Mouse (Mus musculus) spleen, postnatal 10 days (tissue): ENCODE results near the gene Fcho2.

ENCODE experiments used
- DNase-seq, 2 experiments: peaks; one replicate each; pipeline ENCODE4 v3.0.0; 2021 to 2022; ENCODE audit warnings: low spot score in 2 of 2

The Fcho2 gene

DNA sequence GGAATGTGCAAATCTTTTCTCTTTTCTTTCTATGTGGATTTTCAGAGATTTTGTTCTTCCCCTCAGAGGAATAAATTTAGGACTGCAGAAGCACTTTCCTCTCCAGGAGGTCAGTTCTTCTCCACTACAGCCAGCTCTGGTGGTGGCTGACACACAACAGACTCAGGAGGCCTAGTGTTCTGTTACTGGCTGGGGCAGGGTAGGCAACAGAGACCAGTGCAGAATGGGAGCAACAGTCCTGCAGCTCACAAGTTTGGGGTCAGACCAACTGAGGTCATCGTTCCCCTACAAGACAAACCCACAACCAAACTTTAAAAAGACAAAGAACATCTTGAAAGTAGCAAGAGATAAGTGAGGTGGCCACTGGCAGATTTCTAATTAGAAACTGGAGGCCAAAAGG is 104.6 kb downstream of the Fcho2 start:
- DNase-seq = no peak

DNA sequence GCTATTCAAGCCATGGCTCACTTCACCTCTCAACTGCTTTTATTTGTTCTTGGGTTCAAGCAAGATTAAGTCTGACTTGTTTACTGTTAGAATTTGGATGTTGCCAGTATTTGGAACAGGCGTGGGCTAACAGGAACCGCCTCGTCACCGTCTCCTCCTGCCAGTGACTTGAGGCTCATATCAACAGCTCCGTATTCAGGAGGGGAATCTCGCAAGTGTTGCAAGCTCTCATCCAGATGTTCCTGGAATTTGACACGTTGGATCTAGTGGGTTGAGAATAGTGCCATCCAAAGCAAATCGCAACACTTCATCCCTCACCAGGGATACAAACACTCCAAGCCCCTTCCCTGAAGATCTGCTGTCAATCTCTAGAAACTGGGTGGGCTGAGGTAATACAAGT is 105.0 kb downstream of the Fcho2 start:
- DNase-seq = no peak

DNA sequence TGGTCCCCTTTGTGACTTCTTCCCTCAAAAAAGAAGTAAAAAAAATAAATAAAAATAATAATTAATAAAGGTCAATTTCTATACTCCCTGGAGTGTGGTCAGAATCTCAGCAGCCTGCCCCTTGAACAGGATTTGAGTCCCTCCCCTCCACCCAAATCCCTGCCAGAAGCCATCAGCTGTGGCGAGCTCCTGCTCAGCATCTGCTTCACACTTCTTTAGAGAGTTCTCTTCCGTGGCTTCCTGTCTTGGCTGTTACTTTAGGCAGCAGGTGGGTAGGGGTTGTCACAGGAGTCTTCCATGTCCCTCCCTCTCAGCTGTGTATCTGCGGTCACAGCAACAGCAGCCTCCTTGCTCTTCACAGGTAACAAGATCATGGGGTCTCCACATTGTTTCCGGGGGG is 109.7 kb downstream of the Fcho2 start:
- DNase-seq = no peak

DNA sequence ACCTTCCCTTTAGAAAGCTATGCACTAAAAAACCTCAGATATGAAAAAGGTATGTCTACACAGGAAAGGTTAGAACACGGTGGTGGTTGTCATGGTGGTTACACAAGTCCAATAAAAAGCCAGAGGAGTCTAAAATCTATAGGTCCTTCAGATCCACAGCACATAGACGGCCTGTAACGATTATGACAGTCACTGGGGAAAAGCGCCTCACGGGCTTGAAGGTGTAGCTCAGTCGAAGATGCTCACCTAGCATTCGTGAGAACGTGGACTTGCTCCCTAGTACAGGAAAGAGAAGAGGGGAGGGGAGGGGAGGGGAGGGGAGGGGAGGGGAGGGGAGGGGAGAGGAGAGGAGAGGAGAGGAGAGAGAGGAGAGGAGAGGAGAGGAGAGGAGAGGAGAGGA is 111.5 kb downstream of the Fcho2 start:
- no peak for DNase-seq

DNA sequence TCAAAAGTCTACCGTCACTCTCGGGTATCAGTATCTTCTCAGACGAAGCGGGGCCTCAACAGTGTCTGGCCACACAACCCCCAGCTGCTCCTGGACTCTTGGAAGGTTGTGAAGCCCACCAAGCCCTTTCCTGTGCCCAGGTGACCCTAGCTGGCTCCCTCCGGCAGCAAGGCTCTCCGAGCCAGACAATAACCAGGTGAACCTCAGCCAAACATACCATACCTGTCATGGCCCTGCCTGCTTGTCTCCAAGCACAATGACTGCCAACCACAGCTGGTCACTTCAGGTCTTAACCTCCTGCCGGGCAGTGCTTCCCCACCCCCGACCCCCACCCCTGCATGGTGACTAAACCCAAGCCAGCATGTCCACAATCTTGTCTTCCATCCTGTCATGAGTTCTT is 112.9 kb downstream of the Fcho2 start:
- no peak for DNase-seq

- DNase-seq = no peak
These were observed 114.0 kb downstream of the Fcho2 start for GRCm38 (mm10) chr13:98701309-98701675.

GRCm38 (mm10) chr13:98700661-98701308 is 114.5 kb downstream of the Fcho2 start:
- DNase-seq = peak in 1 of 2 experiments; percentile 8

DNA sequence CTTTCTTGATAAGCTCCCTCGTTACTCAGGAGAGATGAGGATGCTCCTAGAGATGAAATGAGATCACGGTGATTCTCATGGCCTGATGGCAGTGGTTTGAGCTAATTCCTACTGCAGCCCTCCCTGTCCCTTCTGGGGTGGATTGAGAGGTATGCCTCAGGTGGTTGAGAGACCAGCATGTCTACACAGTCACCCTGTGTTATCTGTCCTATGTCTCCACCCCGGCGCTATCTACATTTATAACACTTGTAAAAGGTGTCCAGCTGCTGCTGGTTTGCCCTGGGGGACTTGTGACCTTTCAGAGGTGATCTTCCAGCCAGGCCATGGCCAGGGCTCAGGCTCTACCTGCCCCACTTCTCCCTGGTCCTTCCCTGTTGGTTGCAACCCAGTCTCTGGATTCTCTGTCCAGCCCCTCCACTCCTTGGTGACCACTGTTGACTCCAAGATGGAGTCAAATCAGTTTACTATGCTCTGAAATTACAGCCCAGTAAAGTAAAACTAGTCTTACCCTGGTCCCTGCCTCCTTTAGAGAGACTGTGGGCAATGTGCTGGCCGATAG is 115.2 kb downstream of the Fcho2 start:
- DNase-seq = peak in 1 of 2 experiments; percentile 4

DNA sequence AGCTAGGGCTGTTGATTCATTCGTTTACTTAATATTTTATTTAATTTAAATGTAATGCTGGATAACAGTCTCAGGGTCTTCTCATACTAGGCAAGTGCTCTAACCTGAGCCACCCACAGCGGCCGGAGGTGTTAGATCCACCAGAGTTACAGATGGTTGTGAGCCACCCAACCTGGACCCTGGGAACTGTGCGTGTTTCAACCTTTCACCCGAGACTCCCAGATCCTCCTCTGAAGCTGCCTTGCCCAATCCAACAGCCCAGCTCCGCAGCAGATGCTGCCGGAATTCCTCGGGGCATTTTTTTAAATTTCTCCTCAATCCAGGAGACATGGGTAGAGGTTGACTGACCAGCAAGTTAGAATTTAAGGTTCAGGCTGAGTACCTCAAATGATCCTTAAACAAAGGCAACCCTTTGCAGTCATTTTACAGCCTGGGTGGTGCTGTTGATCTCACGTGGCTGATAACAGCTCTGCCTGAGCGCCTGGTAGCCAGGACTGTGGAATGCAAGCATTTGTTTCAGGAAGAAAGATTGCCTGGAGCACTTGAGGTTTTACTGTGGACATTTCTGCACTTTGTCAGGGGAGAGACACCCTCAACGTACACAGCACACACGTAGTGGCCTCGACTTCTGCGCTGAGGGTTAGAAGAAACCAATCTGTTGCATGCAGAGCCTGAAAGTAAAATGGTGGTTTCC is 116.1 kb downstream of the Fcho2 start:
- no peak for DNase-seq

GRCm38 (mm10) chr13:98696716-98697115 is 118.5 kb downstream of the Fcho2 start:
- no peak for DNase-seq

DNA sequence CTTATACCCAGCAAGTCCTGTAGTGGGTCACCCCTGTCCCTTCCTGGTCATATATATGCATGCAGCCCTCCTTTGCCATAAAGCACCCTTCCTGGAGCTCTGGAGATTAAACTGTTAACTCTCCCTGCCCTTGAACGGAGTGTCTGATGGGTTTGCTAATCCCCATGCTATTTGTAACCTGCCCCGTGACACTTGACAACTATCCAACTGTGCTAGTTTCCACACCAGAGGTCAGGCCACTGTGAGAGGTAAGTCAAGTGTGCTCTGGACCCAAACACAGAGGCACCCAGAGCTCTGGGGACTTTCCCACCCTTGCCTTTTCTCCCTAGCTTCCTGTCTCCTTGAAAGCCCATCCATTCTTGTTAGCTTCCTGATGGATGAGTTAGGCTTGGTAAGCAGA is 119.7 kb downstream of the Fcho2 start:
- no peak for DNase-seq

DNA sequence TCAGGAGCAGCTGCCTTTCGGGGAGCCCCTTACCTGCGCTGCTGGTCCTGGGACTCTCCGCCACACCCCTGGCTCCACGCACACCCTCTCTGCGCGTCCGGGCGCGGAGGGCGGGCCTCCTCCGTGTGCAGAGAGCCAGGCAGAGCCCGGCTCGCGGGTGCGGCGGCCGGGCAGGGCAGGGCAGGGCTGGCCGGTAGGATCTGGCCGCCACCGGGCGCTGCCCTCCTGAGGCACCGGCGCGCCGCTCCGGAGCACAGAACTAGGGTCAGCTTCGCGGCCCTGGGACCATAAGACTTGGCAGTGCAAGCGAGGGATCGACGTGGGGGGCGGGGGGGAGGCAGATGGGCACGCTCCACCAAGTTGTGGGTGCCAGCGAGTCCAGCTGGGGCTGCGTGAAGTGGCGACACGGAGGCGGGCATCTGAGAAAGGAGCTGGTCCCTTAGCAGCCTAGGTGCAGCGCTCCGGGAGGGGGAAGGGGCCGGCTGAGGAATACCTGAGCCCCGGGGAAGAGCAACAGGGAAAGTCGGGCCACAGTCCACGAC is 120.4 kb downstream of the Fcho2 start, which contains the start of gene Tmem171:
TSS of gene Tmem171 (minus strand) at position 62 of the 542 bp plus-strand sequence.
- no peak for DNase-seq

DNA sequence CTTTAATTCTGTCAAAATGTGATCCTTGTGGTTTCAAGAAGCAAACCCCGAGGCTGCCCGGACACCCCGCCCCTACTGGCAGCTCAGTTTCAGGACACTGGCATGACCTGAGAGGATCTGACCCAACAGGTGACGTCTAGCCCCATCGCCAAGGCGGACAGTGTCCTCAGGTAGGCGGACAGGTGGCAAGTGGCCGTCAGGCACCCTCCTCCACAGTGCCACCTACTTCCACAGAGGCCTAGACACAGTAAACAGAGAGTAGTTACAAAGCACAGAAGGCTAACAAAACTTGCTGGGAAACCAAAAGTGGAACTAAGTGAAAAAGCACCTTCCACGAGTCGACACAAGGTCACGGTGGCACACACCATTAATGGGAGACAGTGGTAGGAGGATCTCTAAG is 121.9 kb downstream of the Fcho2 start:
- DNase-seq = no peak

DNA sequence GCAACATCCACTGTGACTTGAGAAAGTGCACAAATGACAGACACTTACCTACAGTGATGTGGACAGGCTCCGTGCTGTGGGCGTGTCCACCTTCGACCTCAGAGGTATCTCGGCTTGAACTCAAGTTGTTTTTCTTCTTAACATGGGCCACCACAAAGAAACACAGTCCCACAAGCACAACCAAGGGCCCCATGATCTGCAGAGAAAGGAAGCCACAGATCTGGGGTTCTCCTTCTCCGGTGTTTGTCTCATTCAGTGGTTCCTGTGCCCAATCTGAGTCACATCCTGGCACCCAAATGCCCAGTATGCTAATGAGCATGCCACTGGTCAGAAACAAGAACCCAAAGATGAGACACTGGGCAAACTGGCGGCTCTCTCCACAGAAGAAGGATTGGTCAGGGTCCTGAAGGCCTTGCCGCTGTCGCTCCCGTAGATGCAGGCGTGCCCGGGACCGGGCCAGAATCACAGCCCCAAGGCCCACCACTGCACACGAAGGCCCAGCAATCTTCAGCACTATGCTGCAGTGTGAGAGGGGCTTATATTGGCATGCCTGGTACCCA is 123.2 kb downstream of the Fcho2 start:
- no peak for DNase-seq

- no peak for DNase-seq
These were observed 124.4 kb downstream of the Fcho2 start for GRCm38 (mm10) chr13:98690886-98691285.

GRCm38 (mm10) chr13:98689605-98690290 is 125.5 kb downstream of the Fcho2 start:
- DNase-seq = no peak

DNA sequence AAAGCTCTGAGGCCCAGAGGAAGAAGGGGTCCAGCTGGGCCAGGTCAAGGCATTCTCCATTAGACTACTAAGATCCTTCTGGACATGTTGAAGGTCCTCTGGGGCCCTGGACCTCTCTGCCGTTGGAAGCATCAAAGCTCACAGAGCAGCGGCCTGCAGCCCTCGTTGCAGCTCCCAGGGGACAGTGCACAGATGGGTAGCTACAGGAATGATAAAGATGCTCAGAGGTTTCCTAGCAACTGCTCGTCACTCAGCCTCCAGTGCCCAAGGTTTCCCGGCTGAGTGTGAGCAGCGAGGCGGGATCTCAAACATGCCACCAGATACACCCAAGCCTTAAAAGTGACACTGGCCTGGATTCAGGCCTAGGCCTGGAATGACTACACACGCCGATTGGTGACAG is 127.3 kb downstream of the Fcho2 start:
- no peak for DNase-seq

DNA sequence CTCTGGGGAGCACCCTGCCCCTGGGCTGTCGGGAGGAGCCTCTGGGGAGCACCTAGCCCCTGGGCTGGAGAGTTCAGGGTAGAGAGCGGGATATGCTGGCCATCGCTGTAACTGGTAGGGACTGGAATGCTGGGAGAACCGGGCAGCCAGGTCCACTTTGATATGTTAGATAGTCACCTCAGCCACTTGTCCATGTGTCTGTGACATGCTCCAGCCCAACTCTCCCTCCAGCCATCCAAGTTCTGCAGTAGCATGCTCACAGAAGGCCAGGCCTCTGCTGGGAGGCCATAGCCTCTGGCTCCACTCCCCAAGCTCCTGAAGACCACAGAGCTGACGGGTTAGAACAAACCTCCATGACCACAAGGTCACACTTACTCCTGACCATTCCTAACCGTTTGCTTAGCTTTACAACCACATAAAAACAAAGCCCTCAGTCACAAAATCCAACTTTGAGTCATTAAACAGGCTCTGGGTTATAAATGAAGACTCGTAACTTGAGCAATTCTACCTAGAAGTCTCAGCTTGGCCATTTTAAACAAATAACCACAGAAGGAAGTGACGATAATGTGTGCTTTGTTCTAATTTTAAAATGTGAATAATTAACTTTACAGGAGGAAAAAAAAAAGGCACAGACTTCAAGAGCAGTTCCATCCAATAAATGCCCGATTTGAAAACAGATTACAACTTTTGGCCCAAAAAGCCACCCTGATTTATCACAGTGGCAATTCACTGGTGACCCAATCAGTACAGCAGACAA is 130.9 kb downstream of the Fcho2 start:
- DNase-seq = no peak

DNA sequence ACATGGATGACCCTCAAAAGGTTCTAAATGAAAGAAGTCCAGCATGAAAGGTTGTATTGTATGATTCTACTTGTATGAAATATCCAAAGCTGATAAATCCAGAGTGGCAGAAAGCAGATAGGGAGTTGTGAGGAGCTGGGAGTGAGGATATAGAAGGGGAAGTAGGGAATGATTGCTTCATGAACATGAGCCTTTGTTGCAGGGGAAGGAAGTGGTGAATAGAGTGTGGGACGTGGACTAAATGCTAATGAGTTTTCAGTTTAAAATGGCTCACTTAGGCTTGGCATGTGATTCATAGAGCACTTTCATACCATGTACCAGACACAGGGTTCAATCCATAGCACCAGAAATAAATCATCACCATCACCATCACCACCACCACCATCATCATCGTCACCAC is 131.8 kb downstream of the Fcho2 start:
- no peak for DNase-seq

DNA sequence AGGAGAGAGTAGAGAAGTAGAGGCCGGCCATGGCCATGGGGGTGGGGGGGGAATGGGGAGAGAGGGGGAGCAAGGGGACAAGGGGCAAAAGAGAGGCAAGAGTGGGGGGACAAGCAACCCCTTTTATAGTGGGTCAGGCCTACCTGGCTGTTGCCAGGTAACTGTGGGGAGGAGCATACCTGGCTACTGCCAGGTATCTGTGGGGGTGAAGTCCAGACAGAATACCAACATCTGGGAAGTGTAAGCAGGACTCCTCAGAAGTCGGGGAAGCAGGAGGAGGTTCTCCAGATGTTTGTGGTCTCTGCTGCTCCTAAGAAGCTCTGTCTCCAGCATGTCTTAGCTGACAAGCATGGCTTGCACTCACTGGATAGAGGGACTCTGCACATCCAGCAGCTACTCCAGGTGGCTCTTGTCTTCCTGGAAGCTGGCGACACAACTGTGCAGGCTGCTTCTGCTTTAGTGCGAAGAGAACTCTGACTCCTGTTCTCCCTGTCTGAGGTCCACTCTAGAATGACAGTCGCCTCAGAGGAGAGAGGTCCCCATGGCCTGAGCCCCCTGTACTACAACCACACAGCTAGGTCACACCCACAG is 134.7 kb downstream of the Fcho2 start:
- no peak for DNase-seq

DNA sequence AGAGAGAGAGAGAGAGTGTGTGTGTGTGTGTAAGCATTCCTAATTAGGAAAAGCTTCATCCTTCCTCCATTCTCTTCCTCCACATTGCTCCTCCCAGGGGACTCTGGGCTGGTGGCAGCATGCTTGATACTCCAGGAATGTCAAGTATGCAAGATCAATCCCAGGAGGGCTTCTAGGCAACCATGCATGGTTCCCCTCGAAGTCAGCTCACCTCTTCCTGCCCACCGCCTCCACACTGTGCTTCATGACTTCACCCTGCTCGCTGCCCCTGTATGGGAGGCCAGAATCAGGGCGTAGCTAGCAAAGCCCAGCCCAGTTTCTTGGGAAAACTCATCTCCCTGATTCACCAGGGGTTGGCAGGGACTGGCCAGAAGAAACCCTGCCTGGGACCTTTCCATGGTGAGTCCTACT is 135.6 kb downstream of the Fcho2 start:
- no peak for DNase-seq
